Mouse (Mus musculus) induced T-regulatory cell, adult 2 months (primary cell): Measurements from ENCODE around the gene Fdxr.

Experiments used
- DNase-seq: peaks from one replicate; pipeline ENCODE4 v3.0.0-alpha.2; 2012; ENCODE audit warnings: low read depth

Gene Fdxr

DNA sequence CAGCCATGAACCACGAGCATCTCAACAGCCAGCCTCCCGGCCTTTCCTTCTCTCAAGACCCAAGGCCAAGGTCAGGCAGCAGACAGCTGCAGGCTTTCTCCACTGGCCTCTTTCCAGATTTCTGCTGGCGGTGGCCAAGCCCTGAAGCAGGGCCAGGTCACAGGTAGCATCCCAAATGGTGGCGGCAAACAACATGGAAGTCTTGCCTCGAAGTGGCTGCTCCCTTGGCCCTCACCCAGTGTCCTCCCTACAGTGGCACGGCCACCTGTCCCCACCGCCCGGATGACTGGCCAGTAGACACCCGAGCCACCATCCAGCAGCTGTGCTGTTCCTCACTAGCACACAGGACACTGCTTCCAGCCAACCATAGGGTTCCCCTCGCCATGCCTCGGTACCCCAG is 35.4 kb downstream of the Fdxr start:
- no peak for DNase-seq

DNA sequence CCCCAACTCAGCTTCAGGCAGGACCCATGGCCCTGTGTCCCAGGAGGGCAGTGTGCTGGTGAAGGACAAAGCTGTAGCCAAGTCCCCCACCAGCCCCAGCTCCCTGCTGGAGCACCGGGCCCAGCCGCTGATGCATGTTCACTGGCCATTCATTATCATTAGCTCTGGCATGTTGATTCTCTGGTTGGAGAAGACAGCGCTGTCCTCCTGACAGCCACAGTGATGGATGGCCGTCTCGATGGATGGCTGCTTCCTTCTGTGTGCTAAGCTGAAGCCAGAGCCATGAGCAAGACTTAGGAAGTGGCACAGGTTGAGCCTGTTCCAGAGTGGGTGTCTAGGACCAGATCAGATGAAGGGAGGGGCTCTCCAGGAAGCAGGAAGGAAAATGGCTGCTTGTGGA is 40.3 kb downstream of the Fdxr start:
- DNase-seq = no peak

DNA sequence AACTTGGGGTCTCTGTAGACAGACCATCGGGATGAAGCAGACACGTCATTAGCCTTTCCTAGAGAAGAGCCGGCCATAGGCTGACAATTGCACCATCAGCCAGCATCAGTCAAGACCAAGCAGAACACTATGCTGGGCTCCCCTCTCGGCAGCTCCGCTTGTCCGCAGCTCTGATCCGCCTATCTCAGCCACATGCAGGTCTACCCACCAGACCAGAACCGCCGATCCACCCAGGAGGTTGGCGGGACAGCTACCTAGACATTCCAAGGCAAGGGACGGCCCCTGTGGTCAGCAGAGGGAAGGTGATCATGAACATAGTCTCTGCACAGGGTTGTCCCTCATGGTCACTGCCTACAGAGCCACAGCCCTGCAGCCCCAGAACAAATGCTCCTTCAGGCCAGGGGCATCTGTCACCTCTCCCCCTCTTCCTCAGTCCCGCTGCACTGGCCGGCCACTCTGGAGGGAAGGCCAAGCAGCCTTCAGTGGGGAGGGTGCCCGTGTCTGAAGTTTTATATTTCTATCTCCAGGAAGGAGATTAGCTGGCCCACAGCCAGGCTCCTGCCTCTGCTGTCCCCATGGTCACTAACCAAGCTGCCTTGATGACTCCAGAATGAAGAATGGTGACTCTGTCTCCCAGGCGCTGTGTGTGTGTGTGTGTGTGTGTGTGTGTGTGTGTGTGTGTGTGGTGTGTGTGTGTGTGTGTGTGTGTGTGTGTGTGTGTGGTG is 42.4 kb downstream of the Fdxr start:
- DNase-seq = no peak

DNA sequence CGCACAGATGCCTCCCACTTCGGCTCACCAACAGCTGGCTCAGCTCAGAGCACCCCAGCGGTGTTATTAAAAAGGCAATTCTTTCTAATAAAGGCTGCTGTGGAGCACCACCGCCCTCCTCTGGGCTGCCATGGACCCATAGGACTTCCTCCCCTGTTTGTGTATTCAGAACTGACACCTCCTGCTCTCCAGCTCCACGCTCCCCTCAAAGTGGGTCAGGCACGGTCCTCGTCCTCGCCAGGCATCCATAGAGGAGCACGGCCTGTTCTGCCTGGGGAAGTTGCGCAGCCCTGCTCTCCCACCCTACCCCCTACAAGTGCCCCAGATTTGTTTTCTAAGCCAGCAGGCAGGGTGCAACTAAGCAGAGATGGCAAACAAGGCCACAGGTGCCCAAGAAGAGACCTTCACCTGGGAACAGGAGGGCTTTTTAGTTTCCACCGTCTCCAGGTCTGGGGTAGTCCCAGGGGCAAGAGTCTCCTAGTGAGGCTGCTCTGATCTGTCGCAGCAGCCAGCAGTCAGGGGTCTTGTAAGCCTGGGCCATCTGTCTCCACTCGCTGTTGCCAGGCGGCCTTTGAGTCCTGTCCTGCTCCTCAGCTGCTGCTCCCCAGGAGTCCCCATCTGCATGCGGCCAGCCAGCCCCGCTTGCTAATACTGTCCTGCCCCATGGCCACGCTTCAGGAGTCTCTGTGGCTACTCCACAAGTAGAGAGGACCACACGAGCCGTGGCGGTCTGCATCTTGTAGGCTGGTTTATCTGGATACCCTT is 43.1 kb downstream of the Fdxr start:
- DNase-seq = no peak

DNA sequence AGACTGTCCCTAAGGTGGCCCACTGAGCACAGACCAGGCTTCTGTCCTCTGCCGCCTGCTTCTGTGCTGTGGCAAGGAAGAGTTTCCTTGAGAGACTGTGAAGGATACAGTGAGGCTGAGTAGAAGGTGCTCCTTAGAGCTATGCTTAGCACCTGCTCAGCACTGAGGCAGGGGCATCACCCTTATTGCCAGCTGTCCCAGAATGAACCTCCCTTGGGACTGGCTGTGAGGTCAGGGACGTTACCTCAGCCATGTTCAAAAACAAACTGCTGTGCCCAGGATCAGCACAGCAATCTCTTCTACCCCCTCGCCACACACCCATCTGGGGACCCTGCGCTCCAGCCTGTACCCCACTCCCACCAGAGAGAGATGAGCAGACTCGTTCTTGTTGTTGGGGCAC is 44.0 kb downstream of the Fdxr start:
- DNase-seq = no peak

DNA sequence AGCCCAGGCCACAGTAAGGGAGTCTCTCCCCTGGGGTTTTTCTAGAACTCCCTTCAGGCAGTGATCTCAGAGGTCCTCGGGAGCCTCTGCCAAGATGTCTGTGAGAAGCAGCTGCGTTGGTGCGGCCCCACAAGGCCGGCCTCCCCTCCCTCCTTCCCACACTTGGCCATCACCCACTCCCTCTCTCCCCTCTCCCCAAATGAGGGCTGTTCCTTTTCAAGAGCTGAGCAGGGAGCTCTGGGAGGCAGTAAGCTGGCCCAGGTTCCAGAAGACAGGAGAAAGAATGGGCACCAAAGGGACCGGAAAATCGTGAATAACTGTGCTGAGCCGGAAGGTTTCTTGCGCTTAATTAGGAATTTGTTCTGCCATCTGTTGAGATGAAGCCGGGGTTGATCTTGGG is 44.9 kb downstream of the Fdxr start:
- DNase-seq = no peak

DNA sequence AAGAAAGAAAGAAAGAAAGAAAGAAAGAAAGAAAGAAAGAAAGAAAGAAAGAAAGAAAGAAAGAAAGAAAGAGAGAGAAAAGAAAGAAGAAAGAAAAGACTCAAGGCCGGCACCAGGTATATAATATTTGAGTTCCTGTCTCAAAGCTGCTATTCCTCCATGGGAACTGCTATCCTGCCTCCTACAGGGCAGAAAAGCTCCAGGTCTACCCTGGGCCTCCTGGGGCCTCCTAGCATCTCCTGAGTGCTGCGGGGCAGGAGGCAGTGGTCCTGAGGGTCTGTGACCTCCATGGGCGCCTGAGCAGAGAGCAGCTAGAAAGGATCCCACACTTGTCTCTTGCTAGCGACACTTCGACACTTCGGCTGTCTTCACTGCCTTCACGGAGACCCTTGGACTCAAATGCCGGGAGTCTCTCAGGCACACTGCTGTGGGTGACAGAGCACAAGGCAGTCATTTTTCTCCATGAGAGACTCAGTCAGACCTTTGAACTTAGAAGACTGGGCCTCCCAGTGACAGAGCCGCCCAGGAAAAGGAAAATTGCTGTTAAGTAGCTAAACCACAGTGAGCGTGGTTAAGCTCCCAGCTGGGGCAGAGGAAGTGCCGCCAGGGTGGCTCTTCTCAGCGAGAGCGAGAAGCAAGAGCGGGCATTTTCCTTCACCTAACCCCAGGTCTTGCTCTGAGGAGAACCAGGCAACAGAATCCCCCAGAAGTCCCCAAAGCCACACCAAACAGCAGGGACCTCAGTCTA is 45.5 kb downstream of the Fdxr start:
- peak; percentile 82 for DNase-seq

DNA sequence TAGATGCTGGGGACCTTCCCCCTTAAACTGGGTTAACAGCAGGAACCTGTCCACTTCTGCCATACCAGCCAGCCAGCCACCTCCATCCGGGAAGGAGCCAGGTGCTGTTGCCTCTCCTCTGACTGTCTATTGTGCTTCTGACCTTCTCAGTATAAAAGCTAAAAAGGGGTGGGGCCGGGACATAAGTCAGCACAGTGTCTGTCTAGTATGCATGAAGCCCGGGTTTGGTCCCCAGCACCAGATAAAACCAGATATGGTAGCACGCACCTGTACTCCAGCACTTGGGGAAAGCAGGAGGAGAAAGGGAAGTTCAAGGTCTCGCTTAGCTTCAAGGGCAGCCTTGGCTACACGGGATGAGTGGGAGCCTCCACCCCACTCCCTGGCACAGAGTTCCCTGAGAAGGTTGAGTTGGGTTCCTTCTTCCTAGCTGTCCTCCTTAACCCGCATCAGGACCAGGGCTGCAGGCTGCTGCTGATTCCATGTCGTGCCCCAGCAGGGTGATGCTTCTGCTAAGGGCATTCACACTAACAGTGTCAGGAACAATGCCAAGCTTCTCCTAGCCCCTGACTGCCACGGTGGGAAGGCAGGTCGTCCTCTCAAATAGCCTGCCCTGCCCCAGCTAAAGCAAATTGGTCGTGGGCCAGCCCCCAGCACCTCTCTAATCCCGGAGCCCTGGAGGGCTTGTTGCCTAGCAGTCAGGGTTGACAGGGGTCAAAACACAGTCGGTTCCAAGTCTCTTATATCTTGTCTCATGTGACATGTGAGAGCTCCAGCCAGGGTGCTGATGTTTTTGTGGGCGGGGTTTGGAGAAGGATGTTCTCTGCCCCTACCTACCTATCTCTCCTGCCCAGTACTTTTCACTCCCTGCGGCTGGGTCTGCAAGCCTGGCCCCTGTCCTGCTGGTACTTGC is 47.6 kb downstream of the Fdxr start:
- DNase-seq = no peak

DNA sequence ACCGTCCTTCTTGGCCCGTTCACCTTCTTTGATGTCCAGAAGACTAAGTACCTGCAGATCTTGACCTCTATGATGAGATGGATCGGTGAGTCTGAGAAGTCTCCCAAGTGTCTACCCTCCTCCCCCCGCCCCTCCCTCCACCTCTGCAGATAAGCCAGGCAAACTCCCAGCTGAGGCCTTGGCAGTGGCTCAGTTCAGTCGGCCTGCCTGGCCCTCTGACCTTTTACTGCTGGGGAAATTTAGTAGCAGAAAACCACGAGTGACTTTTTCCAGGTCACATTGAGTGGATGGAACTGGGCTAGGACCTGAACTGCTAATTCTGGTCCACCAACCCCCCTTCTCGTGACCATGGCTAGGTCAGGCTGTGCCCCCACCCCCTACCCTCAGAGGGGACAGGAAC is 48.4 kb downstream of the Fdxr start:
- DNase-seq = no peak

DNA sequence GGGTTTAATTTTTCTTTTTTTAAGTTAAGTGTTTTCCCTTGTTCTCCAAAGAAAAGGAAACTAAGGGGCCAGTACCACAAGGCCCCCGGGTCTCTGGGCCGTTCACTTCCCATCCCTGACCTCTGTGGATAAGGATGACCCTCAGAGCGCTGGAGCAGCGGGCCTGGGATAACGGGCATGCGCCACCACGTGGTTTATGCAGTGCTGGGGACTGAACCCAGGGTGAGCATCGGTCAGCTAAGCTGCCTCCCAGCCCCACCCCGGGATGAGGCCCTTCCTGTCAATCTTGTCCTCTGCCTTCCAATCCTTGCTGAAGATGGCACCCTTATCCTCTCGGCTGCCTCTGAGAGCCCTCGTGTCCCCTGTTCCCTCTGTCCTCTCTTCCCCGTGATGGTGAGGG is 49.2 kb downstream of the Fdxr start:
- DNase-seq = no peak

DNA sequence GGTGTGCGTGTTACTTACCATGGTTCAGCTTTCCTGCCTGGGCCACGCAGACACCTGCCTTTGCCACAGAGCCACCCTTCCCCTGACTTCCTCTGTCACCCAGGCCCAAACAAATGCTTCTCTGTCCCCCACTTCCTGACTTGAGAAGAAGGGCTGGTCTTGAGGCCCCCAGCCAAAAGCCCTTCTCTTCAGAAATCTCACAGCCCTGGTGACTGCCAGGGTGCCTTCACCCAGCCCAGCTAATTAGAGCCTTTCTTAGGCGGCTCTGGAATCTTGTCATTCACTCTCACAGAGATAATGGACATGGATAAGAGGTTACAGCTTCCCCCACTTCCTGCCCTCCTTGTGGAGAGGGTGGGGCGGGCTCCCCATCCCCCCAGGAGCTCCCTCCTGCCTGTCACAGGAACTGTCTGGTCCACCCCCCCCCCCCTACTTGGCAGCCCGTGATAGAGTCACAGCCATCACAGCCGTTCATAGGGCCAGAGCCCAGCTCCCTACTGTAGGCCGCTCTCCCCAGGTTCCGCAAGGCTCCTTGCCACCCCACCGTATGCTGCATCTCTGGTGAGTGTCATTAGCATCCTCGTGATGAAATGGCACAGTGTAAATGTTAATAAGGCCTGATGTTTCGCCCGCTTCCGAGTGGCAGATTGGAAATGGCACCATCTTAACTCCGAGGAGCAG is 49.9 kb downstream of the Fdxr start:
- DNase-seq = peak; percentile 51

DNA sequence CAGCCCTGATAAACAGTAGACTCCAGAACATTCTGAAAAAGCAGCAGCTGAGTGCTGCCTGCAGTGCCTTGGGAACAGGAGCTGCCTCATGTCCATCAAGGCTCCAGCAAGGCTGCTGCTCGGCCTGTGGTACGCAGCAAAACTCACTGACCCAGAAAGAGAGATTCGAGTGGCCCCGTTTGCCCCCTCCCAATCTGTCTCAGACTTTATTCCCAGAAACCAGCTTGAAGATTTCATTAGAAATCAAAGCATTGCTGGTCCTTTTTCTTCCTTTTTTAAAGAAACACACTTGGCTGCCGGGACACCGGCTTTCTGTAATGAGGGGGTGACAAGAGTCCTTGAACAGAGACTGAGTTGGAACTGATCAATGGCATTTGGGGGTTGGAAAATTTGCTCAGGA is 51.5 kb downstream of the Fdxr start:
- DNase-seq = no peak

DNA sequence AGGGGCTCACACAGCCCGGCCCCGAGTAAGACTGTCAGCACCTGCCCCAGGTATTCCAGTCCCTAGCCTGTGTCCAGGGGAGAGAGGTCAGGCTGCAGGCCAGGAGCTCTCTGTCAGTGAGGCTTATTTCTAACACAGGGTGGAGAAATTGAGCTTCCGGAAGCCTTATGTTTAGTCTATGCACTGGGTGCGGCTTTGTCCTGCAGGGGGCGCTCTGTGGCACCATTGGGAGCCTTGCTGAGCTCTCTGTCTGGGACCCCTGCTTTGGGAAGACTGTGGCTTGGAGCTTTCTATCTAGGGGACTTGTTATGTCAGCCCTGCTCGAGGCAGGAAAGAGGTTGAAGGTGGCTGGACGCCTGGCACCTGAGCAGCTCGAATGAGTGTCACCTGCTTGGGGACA is 52.0 kb downstream of the Fdxr start:
- DNase-seq = peak; percentile 68

DNA sequence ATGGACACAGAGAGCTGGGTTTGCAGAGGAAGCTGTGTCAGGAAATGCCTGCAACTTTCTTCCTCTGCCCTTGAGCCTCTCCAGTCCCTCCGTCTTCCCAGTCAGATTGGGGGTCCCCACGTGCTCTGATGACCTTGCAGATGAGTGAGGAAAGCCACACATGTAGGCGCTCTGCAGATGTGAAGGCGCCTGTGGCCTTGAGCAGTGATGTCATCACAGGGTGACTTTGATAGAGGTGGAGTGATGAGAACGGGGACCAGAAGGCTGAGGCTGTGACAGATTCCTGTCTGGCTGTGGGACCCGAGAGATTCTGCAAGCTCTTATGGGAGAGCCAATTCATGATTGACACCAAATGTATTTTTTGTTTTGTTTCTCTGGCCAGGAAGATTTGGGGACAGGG is 53.0 kb downstream of the Fdxr start:
- no peak for DNase-seq

DNA sequence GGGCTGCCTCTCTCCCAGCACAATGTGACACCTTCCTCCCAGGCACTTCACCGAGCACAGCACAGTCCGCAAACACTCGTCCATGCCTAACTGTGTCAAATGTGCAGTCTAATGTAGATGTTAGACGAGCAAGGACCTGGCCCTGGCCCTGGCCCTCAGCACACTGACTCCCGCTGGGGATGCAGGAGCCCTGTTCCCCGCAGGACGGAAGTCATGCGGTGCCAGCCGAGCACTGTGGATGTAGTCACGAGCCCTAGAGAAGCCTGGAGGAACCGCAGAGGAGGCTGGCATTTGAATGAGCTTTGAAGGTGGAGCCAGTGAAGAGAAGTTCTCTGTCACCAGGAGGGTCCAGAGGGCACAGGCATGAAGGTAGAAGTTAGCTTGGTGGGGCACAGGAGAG is 53.4 kb downstream of the Fdxr start:
- DNase-seq = no peak

DNA sequence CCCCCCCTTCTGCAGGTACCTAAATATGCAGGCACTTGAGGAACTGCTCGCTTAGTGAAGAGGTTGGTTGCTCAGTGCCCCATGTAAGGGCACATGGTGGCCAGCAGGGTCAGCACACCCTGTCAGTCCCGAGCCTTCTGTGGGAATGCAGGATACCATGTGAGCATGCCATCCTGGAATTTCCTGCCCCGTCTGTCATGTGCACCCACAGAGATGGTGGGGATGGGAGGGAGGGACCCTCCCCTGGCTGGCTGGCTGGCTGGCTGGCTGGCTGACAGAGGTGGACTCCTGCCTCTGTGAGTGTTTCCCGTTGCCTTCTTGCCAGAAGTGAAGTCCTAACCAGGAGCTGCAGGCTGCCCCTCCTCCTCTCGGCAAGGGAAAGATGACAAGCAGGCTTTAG is 54.3 kb downstream of the Fdxr start:
- DNase-seq = no peak

DNA sequence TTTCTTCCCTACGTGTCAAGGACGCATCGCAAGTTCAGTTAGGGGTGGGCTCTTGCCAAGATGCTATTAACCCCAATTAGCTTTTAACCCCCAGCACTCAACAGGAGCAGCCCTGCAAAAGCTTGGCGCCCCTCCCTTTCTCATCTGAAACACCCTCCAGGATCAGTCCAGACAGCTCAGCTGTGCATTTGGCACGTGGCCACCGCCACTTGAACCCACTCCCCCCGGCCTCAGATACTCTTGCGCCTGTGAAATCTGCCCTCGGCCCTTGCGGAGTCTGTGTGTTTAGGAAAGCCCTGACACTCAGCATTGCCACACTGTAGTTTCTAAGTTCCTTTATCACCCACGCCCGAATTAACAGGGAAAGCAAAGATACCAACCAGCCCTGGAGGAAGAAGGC is 54.8 kb downstream of the Fdxr start:
- no peak for DNase-seq

DNA sequence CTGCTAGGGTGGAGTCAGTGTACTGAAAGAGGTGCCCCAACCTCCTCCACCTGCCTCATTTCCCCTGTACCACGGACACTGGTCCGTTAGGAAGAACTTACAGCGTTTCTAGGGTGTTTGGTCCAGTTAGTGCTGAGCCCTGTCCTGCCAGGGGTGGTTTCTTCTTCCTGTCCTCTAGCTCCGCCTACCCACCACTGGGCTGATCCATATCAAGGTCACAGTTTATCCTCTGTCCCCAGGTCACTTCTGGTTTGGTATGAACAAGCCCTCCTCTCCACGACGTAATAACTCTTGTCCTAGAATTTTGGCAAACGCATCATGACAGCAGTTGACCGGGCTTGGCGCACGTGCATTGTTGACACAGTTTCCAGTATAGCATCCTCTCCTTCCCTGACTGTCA is 57.2 kb downstream of the Fdxr start:
- DNase-seq = no peak

DNA sequence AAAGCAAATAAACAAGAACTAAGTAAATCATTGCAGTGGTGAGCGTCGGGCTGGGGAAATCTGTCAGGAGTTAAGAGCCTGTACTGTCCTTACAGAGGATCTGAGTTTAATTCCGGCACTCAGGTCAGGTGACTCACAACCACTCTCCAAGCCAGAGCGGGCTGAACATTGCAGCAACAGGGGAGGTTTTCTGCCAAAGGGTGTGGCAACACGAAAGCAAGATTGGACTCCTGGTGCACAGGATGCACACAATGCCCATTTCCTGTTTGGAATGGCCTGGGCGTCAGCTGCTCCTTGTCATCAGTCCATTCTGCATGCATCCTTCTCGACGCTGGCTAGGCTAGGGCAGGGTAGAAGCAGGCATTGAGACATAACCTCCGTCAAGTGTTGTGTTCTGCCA is 57.6 kb downstream of the Fdxr start:
- DNase-seq = no peak
